Mouse (Mus musculus) intestine, postnatal 0 days (tissue): ENCODE data around the gene Rtn1. TPM values are rescaled to one million over a fixed set of nuclear protein-coding genes. Genes with fewer than 3 reads are reported as not detected.

Source experiments
- ATAC-seq: fragments of 200-750 bp; cut with Nextera tagmentation; 2 replicates; pipeline ENCODE4 v1.8.0; 2017; ENCODE audit warnings: mild to moderate bottlenecking, moderate TSS enrichment, moderate library complexity
- H3K27ac ChIP-seq: fragments of 300-500 bp; sonication (generic); 2 replicates; pipeline ENCODE4 v1.5.1; 2014; ENCODE audit warnings: mild to moderate bottlenecking, low read depth, low read length, moderate library complexity
- H3K27me3 ChIP-seq: fragments of 300-500 bp; sonication (generic); replicated peaks from 2 replicates; pipeline ENCODE4 v1.6.1; 2014; ENCODE audit warnings: low read length, mixed read lengths; ENCODE audit not compliant: control insufficient read depth, insufficient read depth
- H3K36me3 ChIP-seq: fragments of 300-500 bp; sonication (generic); 2 replicates; pipeline ENCODE4 v1.6.1; 2014; ENCODE audit warnings: mild to moderate bottlenecking, moderate library complexity; ENCODE audit not compliant: control insufficient read depth, insufficient read depth
- H3K4me1 ChIP-seq: fragments of 300-500 bp; sonication (generic); replicated peaks from 2 replicates; pipeline ENCODE4 v1.6.1; 2014; ENCODE audit warnings: antibody characterized with exemption, low read length, mixed read lengths; ENCODE audit not compliant: control insufficient read depth, insufficient read depth
- H3K4me2 ChIP-seq: fragments of 300-500 bp; sonication (generic); replicated peaks from 2 replicates; pipeline ENCODE4 v1.6.1; 2014; ENCODE audit warnings: low read depth, mild to moderate bottlenecking, moderate library complexity
- H3K4me3 ChIP-seq: fragments of 300-500 bp; sonication (generic); 2 replicates; pipeline ENCODE4 v1.5.1; 2014; ENCODE audit warnings: low read depth, low read length
- H3K9ac ChIP-seq: fragments of 300-500 bp; sonication (generic); 2 replicates; pipeline ENCODE4 v1.6.1; 2014; ENCODE audit warnings: mild to moderate bottlenecking, low read depth, low read length
- H3K9me3 ChIP-seq: fragments of 300-500 bp; sonication (generic); 2 replicates; pipeline ENCODE4 v1.6.1; 2016; ENCODE audit warnings: mixed run types; ENCODE audit not compliant: control insufficient read depth
- CTCF ChIP-seq: sonication (generic); IDR thresholded peaks from 2 replicates; pipeline ENCODE4 v1.5.1; 2016; ENCODE audit warnings: low read depth, mild to moderate bottlenecking, control low read depth, antibody characterized with exemption, moderate library complexity
- WGBS: fragments of 180-500 bp; shearing (Covaris S2); extraction: QIAGEN DNeasy Blood & Tissue Kit; methylation state at CpG from one replicate; pipeline ENCODE4 v1.1.7; 2014; 5-methylcytosine and 5-hydroxymethylcytosine counted together
- polyA plus RNA-seq: library from polyadenylated mRNA; unstranded; fragments of >200 nt; fragmentation: Nextera tagmentation; extraction: Ambion mirVana; gene quantifications from 2 replicates; pipeline ENCODE4 v1.2.1, GENCODE M21; 2015

Gene Rtn1
- polyA plus RNA-seq, 1 experiment from 2014 or later: 55.0 TPM

GRCm38 (mm10) chr12:72357667-72358420 is 51.0 kb downstream of the Rtn1 start:
- TF ChIP-seq CTCF: no peak
- ATAC-seq: no peak

GRCm38 (mm10) chr12:72354241-72354640 is 54.6 kb downstream of the Rtn1 start:
- no peak overlapping the region for H3K27ac ChIP-seq
- no peak overlapping the region for H3K9ac ChIP-seq
- H3K36me3 ChIP-seq: no peaks in the 10 kb centered on the region
- TF ChIP-seq CTCF: no peak
- H3K4me3 ChIP-seq: no peak overlapping the region
- WGBS: 97% methylated on average over 1 of the region's 1 CpGs
- no peaks in the 10 kb centered on the region for H3K9me3 ChIP-seq
- H3K4me2 ChIP-seq: no peak overlapping the region
- H3K4me1 ChIP-seq: no peaks in the 10 kb centered on the region
- H3K27me3 ChIP-seq: no peaks in the 10 kb centered on the region
- ATAC-seq: no peak

More at GRCm38 (mm10) chr12:72357667-72358420, 51.0 kb downstream of the Rtn1 start:
- H3K9ac ChIP-seq: no peak overlapping the region
- H3K4me3 ChIP-seq: no peak overlapping the region
- no peaks in the 10 kb centered on the region for H3K27me3 ChIP-seq
- 45% methylated on average over 11 of the region's 11 CpGs for WGBS
- no peaks in the 10 kb centered on the region for H3K36me3 ChIP-seq
- H3K4me2 ChIP-seq: no peak overlapping the region
- no peaks in the 10 kb centered on the region for H3K4me1 ChIP-seq
- H3K9me3 ChIP-seq: no peaks in the 10 kb centered on the region
- no peak overlapping the region for H3K27ac ChIP-seq

- H3K4me2 ChIP-seq: no peak overlapping the region
- no peak for TF ChIP-seq CTCF
- H3K36me3 ChIP-seq: no peaks in the 10 kb centered on the region
- no peaks in the 10 kb centered on the region for H3K27me3 ChIP-seq
- H3K9me3 ChIP-seq: no peaks in the 10 kb centered on the region
- no peak for ATAC-seq
- H3K4me1 ChIP-seq: no peaks in the 10 kb centered on the region
- no peak overlapping the region for H3K27ac ChIP-seq
- WGBS: 85% methylated on average over 1 of the region's 1 CpGs
- no peak overlapping the region for H3K4me3 ChIP-seq
- H3K9ac ChIP-seq: no peak overlapping the region
These were observed 55.3 kb downstream of the Rtn1 start for GRCm38 (mm10) chr12:72353506-72353905.

- H3K4me3 ChIP-seq: no peak overlapping the region
- no peak overlapping the region for H3K9ac ChIP-seq
- no peak for ATAC-seq
- H3K36me3 ChIP-seq: no peaks in the 10 kb centered on the region
- H3K4me1 ChIP-seq: no peaks in the 10 kb centered on the region
- no peaks in the 10 kb centered on the region for H3K9me3 ChIP-seq
- no peak overlapping the region for H3K4me2 ChIP-seq
- WGBS: 71% methylated on average over 8 of the region's 8 CpGs
- no peak overlapping the region for H3K27ac ChIP-seq
- TF ChIP-seq CTCF: no peak
- no peaks in the 10 kb centered on the region for H3K27me3 ChIP-seq
These were observed 60.3 kb downstream of the Rtn1 start for GRCm38 (mm10) chr12:72348508-72348907.

- no peak overlapping the region for H3K4me3 ChIP-seq
- whole genome bisulfite sequencing: 80% methylated on average over 1 of the region's 1 CpGs
- H3K27me3 ChIP-seq: no peaks in the 10 kb centered on the region
- H3K4me2 ChIP-seq: no peak overlapping the region
- no peak overlapping the region for H3K9ac ChIP-seq
- no peak for ATAC-seq
- no peaks in the 10 kb centered on the region for H3K36me3 ChIP-seq
- H3K9me3 ChIP-seq: no peaks in the 10 kb centered on the region
- TF ChIP-seq CTCF: no peak
- H3K4me1 ChIP-seq: no peaks in the 10 kb centered on the region
- no peak overlapping the region for H3K27ac ChIP-seq
These were observed 61.7 kb downstream of the Rtn1 start for GRCm38 (mm10) chr12:72347184-72347583.

GRCm38 (mm10) chr12:72343639-72344038 is 65.2 kb downstream of the Rtn1 start:
- no peak overlapping the region for H3K4me3 ChIP-seq
- H3K4me2 ChIP-seq: no peak overlapping the region
- ATAC-seq: no peak
- TF ChIP-seq CTCF: no peak
- no peaks in the 10 kb centered on the region for H3K9me3 ChIP-seq
- H3K27ac ChIP-seq: no peak overlapping the region
- H3K36me3 ChIP-seq: no peaks in the 10 kb centered on the region
- H3K4me1 ChIP-seq: no peaks in the 10 kb centered on the region
- H3K9ac ChIP-seq: no peak overlapping the region
- H3K27me3 ChIP-seq: no peaks in the 10 kb centered on the region
- 25% methylated on average over 2 of the region's 2 CpGs for WGBS

GRCm38 (mm10) chr12:72336009-72336408 is 72.8 kb downstream of the Rtn1 start:
- H3K27ac ChIP-seq: no peak overlapping the region
- ATAC-seq: no peak
- H3K4me3 ChIP-seq: no peak overlapping the region
- H3K36me3 ChIP-seq: no peaks in the 10 kb centered on the region
- 92% methylated on average over 13 of the region's 13 CpGs for WGBS
- TF ChIP-seq CTCF: no peak
- H3K27me3 ChIP-seq: no peaks in the 10 kb centered on the region
- H3K9ac ChIP-seq: no peak overlapping the region
- H3K4me1 ChIP-seq: no peaks in the 10 kb centered on the region
- H3K4me2 ChIP-seq: no peak overlapping the region
- H3K9me3 ChIP-seq: no peaks in the 10 kb centered on the region
